Mouse (Mus musculus) lung, postnatal 4 days (tissue): ENCODE results near the gene Phactr2.
A peak's percentile ranks its signal among the peaks of the same experiment; 100 is the strongest.
"Not testable (repeated sequence)": the region's sequence is repeated elsewhere in the genome, so short reads cannot be mapped to it uniquely, and the experiment has no call there.

Source experiments
- DNase-seq, 2 experiments: peaks; one replicate each; pipeline ENCODE4 v3.0.0; 2021

Phactr2 gene

DNA sequence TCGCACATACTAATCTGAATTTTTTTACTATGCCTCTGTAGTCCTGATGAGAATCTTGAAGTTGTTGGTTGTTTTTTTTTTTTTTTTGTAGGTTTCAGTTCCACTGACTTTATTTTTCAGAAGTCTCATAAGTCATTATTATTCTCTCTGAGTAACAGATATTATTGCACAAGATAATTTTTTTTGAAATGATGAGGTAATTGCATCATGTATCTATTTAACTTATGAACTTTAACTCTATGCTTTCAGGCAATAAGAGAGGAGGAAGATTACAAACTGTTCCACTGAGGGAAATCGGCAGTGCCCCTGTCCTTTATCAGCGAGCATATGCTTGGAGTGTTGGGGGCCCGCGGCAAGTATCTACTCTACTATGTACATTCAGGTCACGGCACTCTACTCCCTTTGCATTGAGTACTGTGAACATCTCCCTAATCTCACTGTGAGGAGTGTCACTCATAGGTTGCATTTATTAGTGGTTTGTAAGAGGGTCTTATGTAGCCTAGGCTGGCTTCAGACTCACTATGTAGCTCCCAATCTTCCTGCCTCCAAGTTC, 272.4 kb downstream of the Phactr2 start:
- DNase-seq: no peak

DNA sequence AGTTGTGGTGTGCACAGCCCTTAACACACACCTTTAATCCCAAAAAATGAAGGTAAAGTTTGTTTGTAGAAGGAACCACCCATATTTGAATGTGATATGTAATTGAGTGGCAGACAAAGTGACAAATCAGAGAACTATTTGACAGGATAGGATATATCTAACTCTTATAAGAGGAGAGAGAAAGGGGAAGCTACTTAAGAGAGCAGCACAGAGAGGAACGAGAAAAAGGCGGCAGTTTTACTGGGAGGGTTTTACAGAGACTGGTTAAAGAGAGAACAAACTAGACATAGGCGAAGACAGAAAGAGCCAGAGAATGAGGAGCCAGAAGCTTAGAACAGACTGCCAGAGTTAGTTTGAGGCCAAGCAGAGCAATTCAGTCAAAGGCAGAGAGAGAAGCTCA, 273.4 kb downstream of the Phactr2 start:
- no peak for DNase-seq

DNA sequence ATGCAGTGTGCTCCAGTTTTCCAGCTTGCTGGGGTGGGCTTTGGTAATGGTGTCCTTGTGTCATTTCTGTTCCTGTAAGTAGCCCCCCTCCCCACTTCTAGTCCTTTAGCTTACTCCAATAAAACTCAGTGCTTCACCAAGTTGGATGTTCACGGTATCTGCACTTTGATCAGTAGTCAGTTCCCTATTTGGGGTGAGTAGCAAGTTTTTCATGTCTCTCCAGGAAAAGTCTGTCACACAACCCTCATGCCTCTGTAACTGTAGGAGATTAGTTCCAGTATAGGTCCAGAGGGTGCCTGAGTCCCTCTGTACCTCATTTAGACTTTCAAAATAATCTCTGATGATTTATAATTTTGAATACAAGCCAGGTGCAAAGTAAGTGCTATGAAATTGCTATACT, 275.0 kb downstream of the Phactr2 start:
- no peak for DNase-seq

DNA sequence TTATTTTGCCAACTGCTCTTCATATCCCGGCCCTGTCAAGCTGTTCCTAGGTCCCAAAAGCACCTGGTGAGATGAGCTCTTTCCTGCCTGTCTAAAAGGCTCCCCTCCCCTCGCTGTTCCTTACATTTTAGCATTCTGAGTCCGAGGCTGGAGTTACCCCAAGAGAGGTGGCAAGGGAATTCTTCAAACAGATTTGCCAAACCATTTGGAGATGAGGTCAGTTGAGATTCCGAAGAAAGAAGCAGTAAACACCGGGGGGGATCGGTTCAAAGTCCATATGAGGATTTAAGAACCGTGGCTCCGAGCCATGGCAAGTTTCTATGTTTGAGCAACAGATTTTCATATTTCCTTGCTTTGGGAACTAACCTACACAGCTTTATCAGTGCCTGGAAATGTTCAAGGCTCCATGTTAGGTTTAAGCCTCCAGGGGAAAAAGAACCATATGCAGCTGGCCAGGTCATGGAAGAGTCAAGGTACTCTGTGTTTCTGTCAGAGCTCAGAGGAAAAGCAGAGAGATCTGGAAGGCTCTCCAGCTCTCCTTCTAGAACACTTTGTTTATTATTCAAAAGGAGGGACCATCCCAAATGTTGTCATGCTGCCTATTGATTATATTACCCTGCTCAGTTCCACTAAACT, 277.2 kb downstream of the Phactr2 start:
- no peak for DNase-seq

DNA sequence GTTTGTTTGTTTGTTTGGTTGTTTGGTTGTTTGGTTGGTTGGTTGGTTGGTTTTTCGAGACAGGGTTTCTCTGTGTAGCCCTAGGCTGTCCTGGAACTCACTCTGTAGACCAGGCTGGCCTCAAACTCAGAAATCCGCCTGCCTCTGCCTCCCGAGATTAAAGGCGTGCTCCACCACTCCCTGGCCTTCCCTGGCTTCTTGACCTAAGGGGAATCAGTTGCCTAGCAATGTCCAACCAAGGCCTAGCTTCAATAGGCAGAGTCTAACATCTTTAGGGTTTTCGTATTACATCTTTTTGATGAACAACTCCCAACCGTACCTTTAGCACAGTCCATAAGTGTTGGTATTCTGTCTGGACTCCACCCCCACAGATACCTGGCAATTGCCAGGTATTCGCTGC, 280.7 kb downstream of the Phactr2 start:
- not testable (repeated sequence) for DNase-seq

DNA sequence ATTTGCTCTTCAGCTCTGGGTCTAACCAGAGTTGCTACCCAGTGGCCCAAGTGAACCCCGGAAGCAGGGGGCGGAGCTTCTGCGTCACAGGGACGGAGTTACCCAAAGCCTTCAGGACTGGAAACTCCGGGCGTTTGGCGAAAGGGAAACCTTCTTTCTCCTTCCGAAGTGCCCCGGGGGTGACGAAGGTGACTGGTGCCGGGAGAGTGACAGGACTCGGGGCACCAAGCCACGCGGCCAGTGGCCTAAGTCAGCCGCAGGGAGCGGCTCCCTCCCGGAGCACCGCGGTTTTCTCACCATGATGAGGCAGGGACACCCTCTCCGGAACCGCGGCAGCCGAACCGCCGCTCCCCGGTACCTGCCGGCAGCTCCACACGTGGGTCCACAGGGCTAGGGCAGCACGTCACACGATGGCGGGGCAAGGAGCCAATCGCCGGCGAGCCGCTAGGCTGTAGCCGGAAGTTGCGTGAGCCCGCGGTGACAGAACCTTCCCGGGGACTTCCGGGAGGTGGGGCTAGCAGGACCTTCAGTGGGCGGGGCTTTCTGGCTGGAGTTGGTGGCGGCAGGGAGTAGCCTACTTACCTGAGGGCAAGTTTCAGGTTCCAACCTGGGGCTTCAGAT, 281.4 kb downstream of the Phactr2 start, which contains the start of gene Ltv1:
Gene Ltv1 (minus strand): TSS at position 438 of the 621 bp plus-strand sequence.
- DNase-seq: peak; percentile 96 to 97

DNA sequence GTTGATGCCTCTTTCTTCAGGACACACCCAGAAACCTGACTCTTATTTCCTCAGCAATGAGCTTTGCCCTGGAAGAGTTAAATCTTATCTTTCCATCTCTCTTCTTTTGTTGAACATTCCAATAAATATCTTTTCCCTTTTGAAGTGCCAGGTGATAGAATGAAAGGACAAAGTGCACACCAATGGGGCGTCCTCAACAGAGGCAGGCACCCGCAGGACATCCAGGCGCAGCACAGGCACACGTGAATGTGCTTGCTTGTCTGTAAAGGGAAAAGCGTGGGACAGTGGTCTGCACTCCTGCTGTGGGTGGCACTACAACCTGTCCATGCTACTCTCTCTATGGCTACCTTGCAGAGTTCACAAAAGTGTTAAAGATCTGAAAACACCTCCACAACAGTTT, 284.3 kb downstream of the Phactr2 start:
- DNase-seq: no peak

DNA sequence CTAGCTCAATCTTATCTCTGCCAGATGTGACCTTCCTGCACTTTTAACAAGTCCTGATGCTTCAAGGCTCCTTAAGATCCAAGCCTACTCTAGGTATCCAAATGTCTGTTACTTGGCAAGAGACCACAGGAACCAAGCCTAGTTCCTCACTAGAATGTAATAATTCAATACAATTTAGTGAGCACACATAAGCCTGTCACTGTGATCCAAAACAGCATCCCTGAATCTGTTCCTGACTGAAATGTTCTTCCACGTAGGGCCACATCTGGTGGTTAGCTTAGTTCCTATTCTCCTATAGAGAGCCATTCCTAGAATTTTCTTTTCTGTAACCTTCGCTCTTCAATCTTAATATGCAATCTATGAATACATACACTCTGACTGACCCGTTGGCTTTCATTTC, 287.5 kb downstream of the Phactr2 start:
- no peak for DNase-seq

DNA sequence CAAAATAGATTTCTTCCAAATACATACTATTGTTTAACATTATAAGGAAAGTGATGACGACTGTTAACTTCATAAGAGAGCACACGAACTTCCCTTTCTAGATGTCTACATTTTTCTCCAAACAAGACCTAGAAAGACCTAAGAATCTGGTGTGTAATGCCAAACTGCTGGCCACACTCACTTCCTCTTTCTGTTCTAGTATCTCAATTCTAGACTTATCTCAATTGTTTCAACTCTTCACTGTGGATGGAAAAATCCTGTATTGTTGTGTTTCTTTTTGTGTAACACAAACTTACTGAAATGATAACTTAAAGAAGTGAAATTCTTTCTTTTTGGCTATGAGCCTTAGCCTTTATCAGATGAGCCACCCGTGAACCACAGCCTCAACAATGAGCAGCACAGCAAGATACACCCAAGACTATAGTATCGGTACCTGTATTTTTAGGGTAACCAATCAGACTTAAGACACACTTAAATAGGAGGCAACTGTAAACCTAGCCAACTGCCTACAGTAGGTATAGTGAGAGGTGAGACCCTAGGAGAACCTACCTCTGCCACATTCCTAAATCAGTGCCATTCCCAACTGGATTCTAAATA, 289.9 kb downstream of the Phactr2 start:
- no peak for DNase-seq

DNA sequence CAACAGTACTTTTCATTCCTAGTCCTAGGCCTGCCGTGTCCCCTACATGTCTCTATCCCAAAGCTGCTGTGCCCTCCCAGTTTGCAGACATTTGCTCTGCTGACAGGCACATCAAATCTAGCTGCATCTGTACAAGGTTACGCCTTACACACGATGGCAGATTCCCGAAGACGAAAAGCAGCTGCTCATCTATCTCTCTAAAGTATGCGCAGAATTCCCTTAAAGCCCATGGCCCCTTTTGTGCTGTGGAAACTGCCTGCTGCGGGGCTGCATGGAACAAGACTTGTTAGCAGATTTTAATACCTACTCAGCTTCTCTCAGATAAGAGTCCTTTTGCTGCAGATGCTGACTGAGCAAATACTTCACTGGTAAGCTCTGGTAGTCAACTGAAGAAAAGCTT, 294.0 kb downstream of the Phactr2 start:
- DNase-seq: no peak

DNA sequence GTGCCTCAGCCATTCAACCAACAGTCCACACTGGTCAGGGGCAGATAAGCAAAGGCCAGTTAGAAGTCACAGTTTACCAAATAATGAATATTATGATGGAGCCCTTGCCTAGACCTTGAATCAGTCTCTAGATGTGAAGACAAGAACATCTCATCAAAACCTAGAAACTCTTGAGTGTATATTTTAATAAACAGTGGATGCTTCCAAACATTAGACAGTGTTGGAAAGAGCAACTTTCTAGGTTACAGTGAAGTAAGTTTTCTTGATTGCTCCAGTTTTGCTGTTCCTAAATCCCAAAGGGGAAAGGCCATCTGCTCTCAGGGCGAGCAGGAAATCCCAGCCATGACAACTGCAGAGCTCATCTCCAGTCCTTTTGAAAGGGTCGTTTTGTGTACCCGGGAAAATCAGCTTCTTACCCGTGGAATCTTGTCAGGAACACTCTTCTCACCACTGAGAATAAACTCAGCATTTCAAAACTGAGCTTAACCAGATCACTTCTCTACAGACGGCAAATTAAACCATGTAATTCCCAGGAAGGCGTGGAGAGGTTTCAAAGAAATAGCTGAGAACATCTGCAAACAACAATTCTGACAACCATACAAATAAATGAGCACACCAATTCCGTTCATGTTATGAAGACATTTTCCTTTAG, 296.1 kb downstream of the Phactr2 start, which contains the start of gene Zc2hc1b:
Gene Zc2hc1b (minus strand): TSS at position 51 of the 652 bp plus-strand sequence.
- no peak for DNase-seq

DNA sequence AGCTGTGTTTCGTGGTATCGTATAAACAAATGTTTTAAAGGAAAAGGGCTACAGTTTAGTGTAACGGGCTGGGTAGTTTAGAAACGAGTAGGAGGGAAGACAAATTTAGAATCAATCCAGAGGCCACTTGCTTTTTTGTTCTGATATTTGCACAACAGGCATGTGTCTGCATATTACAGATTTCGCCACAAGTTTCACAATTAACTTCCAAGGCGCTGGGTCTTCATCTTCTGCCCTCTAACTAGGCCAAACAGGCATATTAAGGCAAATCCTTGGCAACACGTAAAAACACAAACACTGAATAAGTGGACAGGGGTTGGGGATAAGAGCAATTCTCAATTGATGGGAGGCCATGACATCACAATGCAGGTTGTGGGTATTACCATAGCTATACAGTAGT, 298.3 kb downstream of the Phactr2 start:
- DNase-seq: no peak

DNA sequence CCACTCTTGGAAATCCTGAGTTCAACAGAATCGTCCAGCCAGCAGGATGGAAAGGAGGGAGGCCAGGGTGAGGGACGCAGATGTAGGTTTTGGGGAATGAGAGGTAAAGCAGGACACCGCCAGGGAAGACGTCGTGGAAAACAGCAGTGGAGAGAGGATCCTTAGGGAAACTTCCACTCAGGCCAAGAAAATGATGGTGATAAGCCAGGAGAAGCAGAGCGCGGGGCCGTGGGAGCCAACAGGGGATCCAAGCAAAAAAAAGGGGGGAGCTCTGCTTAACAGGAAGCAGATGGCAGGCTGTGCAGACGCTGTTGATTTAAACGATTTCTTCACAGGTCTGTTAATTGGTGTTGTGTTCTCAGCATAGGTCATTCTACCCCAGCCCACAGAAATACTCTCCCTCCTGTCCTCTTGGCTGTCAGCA, 301.4 kb downstream of the Phactr2 start:
- DNase-seq: peak in 1 of 2 experiments; percentile 10

DNA sequence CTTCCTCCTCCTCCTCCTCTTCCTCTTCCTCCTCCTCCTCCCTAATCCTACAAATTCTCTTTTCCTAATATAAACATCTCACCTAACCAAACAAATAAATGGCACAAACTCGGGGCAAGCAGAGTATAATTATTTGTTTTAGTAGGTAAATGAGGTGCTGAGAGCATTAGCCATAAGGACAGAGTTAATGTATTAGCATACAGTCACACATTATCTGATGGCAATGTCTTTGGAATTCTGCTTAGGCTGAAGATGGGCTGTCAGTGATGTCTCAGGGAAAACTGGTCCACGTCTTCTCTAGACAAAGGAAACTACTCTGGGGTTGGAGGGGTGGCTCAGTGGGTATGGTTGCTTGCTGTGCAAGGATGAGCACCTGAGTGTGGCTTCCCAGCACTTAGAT, 302.8 kb downstream of the Phactr2 start:
- no peak for DNase-seq

DNA sequence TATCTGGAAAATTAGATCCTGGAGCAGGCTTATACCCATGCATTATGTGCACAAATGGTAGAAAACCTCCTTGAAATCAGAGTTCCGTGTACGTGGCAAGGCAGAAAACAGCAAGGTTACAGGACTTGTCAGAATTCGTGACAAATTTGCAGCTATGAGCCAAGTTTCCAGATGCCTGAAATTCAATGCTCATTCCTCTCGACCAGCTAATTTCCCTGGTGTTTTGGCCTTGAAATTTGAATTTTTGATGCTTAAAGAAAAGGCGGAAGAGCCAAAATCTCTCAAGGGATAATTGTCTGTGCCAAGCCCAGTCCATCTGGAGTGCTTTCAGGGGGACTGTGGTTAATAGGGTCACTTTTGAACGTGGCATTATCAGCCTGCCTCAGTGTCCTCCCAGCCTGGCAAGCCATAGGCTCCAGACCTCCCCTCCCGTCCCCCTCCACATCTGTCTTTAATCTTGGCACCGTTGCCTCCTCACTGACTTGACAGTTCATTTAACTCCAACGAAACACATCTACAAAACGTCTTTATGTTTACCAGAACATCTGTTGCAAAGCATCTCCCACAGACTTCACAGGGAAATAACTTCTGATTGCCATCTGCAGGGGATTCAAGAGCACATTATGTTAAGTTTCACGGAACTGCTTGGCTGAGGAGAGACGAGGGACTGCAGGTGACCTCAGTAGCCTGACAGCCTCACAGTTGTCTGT, 303.3 kb downstream of the Phactr2 start:
- peak; percentile 13 to 49 for DNase-seq

DNA sequence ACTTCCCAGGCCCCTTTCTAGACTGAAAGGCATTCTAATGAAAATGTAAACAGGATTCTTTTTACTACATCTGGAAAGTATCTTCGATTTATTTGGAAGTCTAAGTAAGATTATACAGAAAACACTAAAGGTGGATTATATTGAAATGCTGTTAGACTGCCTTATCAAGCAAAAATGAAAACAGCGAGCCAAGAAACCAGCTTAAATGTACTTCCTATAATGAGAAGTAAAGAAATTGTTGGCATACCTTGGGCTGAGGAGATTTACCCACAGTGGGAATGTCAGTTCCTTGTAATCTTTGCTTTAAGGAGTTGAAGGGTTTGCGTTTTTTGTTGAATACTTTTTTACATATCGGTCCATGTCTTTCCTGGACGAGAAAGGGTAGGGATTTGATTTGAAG, 305.8 kb downstream of the Phactr2 start:
- no peak for DNase-seq

DNA sequence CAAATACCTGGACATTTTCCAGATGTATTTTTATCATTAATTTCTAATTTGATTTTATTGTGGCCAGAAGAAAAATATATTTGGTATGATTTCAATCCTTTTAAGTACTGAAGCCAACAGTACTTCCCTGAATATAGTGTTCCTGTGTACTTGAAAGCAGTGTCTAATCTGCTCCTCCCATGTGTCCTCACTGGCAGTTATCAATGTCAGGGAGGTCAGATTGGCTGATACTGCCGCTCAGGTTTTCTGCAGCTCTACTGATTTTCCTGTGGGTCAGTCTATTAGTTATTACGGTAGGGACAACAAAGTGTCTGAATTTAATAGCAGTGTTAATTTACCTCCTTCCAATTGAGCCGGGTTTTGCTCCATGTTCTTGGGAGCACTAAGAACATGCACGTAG, 312.2 kb downstream of the Phactr2 start:
- DNase-seq: no peak

DNA sequence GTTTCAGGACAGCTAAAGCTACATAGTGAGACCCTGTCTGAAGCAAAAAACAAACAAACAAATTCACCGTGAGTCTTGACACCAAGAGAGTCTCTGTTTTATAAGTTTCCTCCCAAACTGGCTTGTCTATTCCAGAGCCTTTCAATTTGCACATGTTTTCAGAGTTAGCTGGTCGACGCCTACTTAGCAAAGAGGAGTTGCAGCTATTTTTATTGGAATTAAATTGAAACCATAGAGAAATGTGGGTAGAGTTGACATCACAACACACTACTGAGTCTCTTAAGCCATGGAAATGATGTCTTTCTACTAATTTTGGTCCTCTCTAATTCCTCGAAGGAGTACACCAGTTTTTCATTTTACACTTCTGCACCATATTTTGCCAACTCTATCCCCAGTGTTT, 313.3 kb downstream of the Phactr2 start:
- DNase-seq: no peak
